Mouse (Mus musculus) heart, embryonic 10.5 days (tissue): ENCODE measurements around the gene Vmn2r41. TPM values are rescaled to one million over a fixed set of nuclear protein-coding genes. Genes with fewer than 3 reads are reported as not detected.
"Not testable (repeated sequence)": the region's sequence is repeated elsewhere in the genome, so short reads cannot be mapped to it uniquely, and the experiment has no call there.

Experiments used
- DNase-seq: peaks from one replicate; pipeline ENCODE4 v3.0.0-alpha.2; 2017; ENCODE audit warnings: low spot score
- H3K27ac ChIP-seq: fragments of 300-500 bp; sonication (generic); 2 replicates; pipeline ENCODE4 v1.5.1; 2016; ENCODE audit warnings: mild to moderate bottlenecking
- H3K27me3 ChIP-seq: fragments of 300-500 bp; sonication (generic); 2 replicates; pipeline ENCODE4 v1.6.1; 2016; ENCODE audit warnings: mild to moderate bottlenecking; ENCODE audit not compliant: poor library complexity, insufficient read depth, severe bottlenecking
- H3K36me3 ChIP-seq: fragments of 300-500 bp; sonication (generic); 2 replicates; pipeline ENCODE4 v1.6.1; 2016; ENCODE audit warnings: mild to moderate bottlenecking, moderate library complexity
- H3K4me1 ChIP-seq: fragments of 300-500 bp; sonication (generic); 2 replicates; pipeline ENCODE4 v1.6.1; 2016; ENCODE audit warnings: mild to moderate bottlenecking
- H3K4me3 ChIP-seq: fragments of 300-500 bp; sonication (generic); 2 replicates; pipeline ENCODE4 v1.5.1; 2016; ENCODE audit warnings: mild to moderate bottlenecking, moderate library complexity
- H3K9me3 ChIP-seq: fragments of 300-500 bp; sonication (generic); 2 replicates; pipeline ENCODE4 v1.6.1; 2016; ENCODE audit warnings: mild to moderate bottlenecking, moderate library complexity
- WGBS: fragments of 180-500 bp; shearing (Covaris S2); methylation state at CpG from one replicate; pipeline ENCODE4 v1.1.7; 2016; 5-methylcytosine and 5-hydroxymethylcytosine counted together
- polyA plus RNA-seq: library from polyadenylated mRNA; unstranded; fragments of >200 nt; fragmentation: Nextera tagmentation; extraction: Ambion mirVana; gene quantifications from 2 replicates; pipeline ENCODE4 v1.2.1, GENCODE M21; 2016

Vmn2r41 gene
- polyA plus RNA-seq, result not detected in 2 replicates

DNA sequence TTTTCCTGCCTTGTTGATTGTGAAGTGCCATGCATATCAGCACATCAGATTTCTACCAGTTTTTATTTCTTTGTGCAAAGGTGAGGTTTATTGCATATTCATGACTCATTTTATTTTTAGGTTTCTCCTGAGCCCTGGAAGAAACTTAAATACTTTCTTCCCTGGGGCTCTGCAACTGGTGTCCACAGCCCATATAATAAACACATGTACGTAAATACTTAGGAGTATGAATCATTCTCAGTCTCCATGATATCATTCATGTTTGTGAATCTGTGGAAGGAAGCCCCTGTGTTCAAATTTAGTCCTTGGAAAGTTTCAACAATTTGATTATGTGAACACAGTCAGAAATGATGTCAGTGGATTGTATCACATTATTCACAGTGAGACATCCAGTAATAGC lies at the start of gene Vmn2r41:
Vmn2r41 (minus strand) TSS at position 101 of the 400 bp plus-strand sequence.
- no CpG with 5 or more reads among the region's 1 CpGs for WGBS
- not testable (repeated sequence) for H3K27ac ChIP-seq, DNase-seq, H3K9me3 ChIP-seq, H3K27me3 ChIP-seq, H3K4me3 ChIP-seq, H3K4me1 ChIP-seq, H3K36me3 ChIP-seq

DNA sequence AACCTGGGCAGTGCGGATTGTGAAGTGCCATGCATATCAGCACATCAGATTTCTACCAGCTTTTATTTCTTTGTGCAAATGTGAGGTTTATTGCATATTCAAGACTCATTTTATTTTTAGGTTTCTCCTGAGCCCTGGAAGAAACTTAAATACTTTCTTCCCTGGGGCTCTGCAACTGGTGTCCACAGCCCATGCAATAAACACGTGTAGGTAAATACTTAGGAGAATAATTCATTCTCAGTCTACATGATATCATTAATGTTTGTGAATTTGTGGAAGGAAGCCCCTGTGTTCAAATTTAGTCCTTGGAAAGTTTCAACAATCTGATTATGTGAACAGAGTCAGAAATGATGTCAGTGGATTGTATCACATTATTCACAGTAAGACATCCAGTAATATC lies 38.8 kb upstream of the Vmn2r41 start, which contains the start of gene Vmn2r42:
Vmn2r42 (minus strand) TSS at position 101 of the 400 bp plus-strand sequence.
- not testable (repeated sequence) for H3K4me1 ChIP-seq, DNase-seq, H3K27ac ChIP-seq, H3K9me3 ChIP-seq, H3K4me3 ChIP-seq, H3K36me3 ChIP-seq, H3K27me3 ChIP-seq
- WGBS, result no CpG with 5 or more reads among the region's 2 CpGs

DNA sequence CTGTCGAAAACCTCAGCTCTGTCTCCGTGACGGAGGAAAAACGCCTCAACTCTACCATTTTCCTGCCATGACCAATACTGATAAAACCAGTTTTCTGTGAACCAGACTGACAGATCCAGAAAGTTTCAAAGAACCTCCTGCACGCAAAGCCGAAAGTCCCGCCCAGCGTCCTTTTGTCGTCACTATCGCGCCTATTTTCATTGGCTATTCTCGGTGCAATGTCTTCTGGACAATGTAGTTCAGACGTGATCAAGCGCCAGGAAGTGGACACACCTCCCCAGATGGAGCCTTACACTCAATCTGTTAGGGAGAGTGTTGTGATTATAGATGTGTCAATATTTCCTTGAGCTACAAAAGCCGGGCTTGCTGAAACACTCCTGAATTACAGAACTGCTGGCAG lies 68.6 kb downstream of the Vmn2r41 start:
- H3K9me3 ChIP-seq, H3K27me3 ChIP-seq, H3K36me3 ChIP-seq, H3K4me1 ChIP-seq, H3K4me3 ChIP-seq, DNase-seq, H3K27ac ChIP-seq: not testable (repeated sequence)
- WGBS, result 39% methylated on average over 11 of the region's 15 CpGs

Other genes with a start within 250 kb of the Vmn2r41 start
- gene Vmn2r42, start 38.7 kb upstream of the Vmn2r41 start, polyA plus RNA-seq, result not detected in 2 replicates
- gene Vmn2r43, start 98.9 kb upstream of the Vmn2r41 start, polyA plus RNA-seq, result not detected in 2 replicates
- not detected in 2 replicates for gene Vmn2r44, start 221.7 kb upstream of the Vmn2r41 start, polyA plus RNA-seq